Mouse (Mus musculus): ENCODE data around the gene Sctr.

- TF ChIP-seq CTCF (IDR thresholded peaks at IDR 0.05; ENCODE audit: low read depth, low read length) (no peak), POLR2A (IDR thresholded peaks at IDR 0.05; ENCODE audit: insufficient read depth, low read length) (no peak), EP300 (IDR thresholded peaks at IDR 0.05; ENCODE audit: insufficient read depth, low read depth, low read length) (no peak)
Observed at GRCm38 (mm10) chr1:120069120-120069519, 62.4 kb downstream of the Sctr start.

Data from ES-Bruce4 (cell line).